8 mouse cellular contexts compared by ENCODE assay signal in genomic region chr4:82541894-82542510, GRCm38 (mm10).
DNase-seq lines count a peak whose midpoint lies in the region; ATAC-seq and TF ChIP-seq lines count a peak whose summit lies in the region.

No protein-coding gene starts in this region.

- no peak overlapping the region for H3K4me3 ChIP-seq in liver, embryonic 12.5 days
- no peak overlapping the region for H3K4me3 ChIP-seq in intestine, embryonic 16.5 days (ENCODE audit: low read length)
- no peak overlapping the region for H3K4me3 ChIP-seq in midbrain, embryonic 12.5 days
- H3K4me3 ChIP-seq in stomach, postnatal 0 days (ENCODE audit: low read depth, low read length) = no peak overlapping the region

- 24% methylated on average over 7 of the region's 7 CpGs for WGBS in liver, embryonic 12.5 days (ENCODE audit: insufficient replicate concordance)
- 32% methylated on average over 7 of the region's 7 CpGs for WGBS in intestine, embryonic 16.5 days
- 28% methylated on average over 7 of the region's 7 CpGs for WGBS in midbrain, embryonic 12.5 days
- WGBS in stomach, postnatal 0 days = 32% methylated on average over 7 of the region's 7 CpGs

- H3K4me1 ChIP-seq in liver, embryonic 12.5 days = peaks cover 5% of the 10 kb centered on the region; the same call in 1 of the 2 replicates
- H3K4me1 ChIP-seq in intestine, embryonic 16.5 days (ENCODE audit: control insufficient read depth, insufficient read depth, low read length) = peaks cover 12% of the 10 kb centered on the region
- H3K4me1 ChIP-seq in midbrain, embryonic 12.5 days = peaks cover 32% of the 10 kb centered on the region
- H3K4me1 ChIP-seq in stomach, postnatal 0 days (replicated peaks; ENCODE audit: control insufficient read depth, insufficient read depth) = no peaks in the 10 kb centered on the region; the same call in 1 of the 2 replicates

- peak; percentile 92 for TF ChIP-seq CTCF in stomach, postnatal 0 days (IDR thresholded peaks at IDR 0.05; ENCODE audit: low read depth)

- ATAC-seq in liver, embryonic 12.5 days = no peak
- ATAC-seq in common myeloid progenitor, adult 5-6 weeks (replicated peaks; ENCODE audit: low read depth, poor library complexity, severe bottlenecking) = peak; percentile 93
- ATAC-seq in intestine, embryonic 16.5 days = peak; percentile 90
- peak; percentile 73 for ATAC-seq in midbrain, embryonic 12.5 days (ENCODE audit: low FRiP score, low read depth)
- ATAC-seq in stomach, postnatal 0 days (ENCODE audit: low FRiP score, low TSS enrichment) = peak; percentile 88

- no peak overlapping the region for H3K4me2 ChIP-seq in liver, embryonic 12.5 days
- no peak overlapping the region for H3K4me2 ChIP-seq in intestine, embryonic 16.5 days (ENCODE audit: low read depth, low read length)
- no peak overlapping the region for H3K4me2 ChIP-seq in midbrain, embryonic 12.5 days (replicated peaks)
- no peak overlapping the region for H3K4me2 ChIP-seq in stomach, postnatal 0 days (replicated peaks; ENCODE audit: low read depth)

- H3K36me3 ChIP-seq in liver, embryonic 12.5 days = no peaks in the 10 kb centered on the region
- H3K36me3 ChIP-seq in intestine, embryonic 16.5 days (ENCODE audit: control insufficient read depth, insufficient read depth, low read length) = no peaks in the 10 kb centered on the region
- H3K36me3 ChIP-seq in midbrain, embryonic 12.5 days = no peaks in the 10 kb centered on the region
- H3K36me3 ChIP-seq in stomach, postnatal 0 days (ENCODE audit: control insufficient read depth, insufficient read depth, low read length) = no peaks in the 10 kb centered on the region

- no peak overlapping the region for H3K27ac ChIP-seq in liver, embryonic 12.5 days
- no peak overlapping the region for H3K27ac ChIP-seq in intestine, embryonic 16.5 days (ENCODE audit: low read length)
- no peak overlapping the region for H3K27ac ChIP-seq in midbrain, embryonic 12.5 days (replicated peaks)
- H3K27ac ChIP-seq in stomach, postnatal 0 days (replicated peaks) = no peak overlapping the region

- peaks cover 36% of the 10 kb centered on the region for H3K27me3 ChIP-seq in liver, embryonic 12.5 days (replicated peaks)
- H3K27me3 ChIP-seq in intestine, embryonic 16.5 days (replicated peaks; ENCODE audit: control insufficient read depth, insufficient read depth, low read length) = no peaks in the 10 kb centered on the region
- H3K27me3 ChIP-seq in midbrain, embryonic 12.5 days = peaks cover 47% of the 10 kb centered on the region
- H3K27me3 ChIP-seq in stomach, postnatal 0 days (ENCODE audit: control insufficient read depth, insufficient read depth, low read length) = no peaks in the 10 kb centered on the region

- intact Hi-C loops in gastrocnemius, postnatal 14 days (cut with DNase I; ENCODE audit: low total_unique reads) = loop anchor here (2.0 to 5.0 kb wide), 2 partner anchors 35 to 973 kb away; no protein-coding TSS in a partner anchor
- intact Hi-C loops in left cerebral cortex, postnatal 14 days (cut with DNase I) = loop anchor here (2.0 to 5.0 kb wide), 2 partner anchors 980 to 1043 kb away; no protein-coding TSS in a partner anchor

- H3K9ac ChIP-seq in liver, embryonic 12.5 days = no peak overlapping the region
- H3K9ac ChIP-seq in intestine, embryonic 16.5 days (ENCODE audit: low read depth, low read length) = no peak overlapping the region
- H3K9ac ChIP-seq in midbrain, embryonic 12.5 days (replicated peaks) = no peak overlapping the region
- no peak overlapping the region for H3K9ac ChIP-seq in stomach, postnatal 0 days (ENCODE audit: low read length)

- no peak for TF ChIP-seq EP300 in stomach, postnatal 0 days (optimal IDR thresholded peaks at IDR 0.05)

- no peaks in the 10 kb centered on the region for H3K9me3 ChIP-seq in liver, embryonic 12.5 days (replicated peaks)
- H3K9me3 ChIP-seq in intestine, embryonic 16.5 days (ENCODE audit: control insufficient read depth, low read length) = no peaks in the 10 kb centered on the region
- no peaks in the 10 kb centered on the region for H3K9me3 ChIP-seq in midbrain, embryonic 12.5 days
- H3K9me3 ChIP-seq in stomach, postnatal 0 days (ENCODE audit: control insufficient read depth, low read length) = no peaks in the 10 kb centered on the region

- DNase-seq in liver = peak; percentile 43
- DNase-seq in gastrocnemius, postnatal 14 days = peak; percentile 74
- peak; percentile 90 to 91 for DNase-seq in left cerebral cortex, postnatal 14 days (ENCODE audit: low spot score in 2 of 2)
- peak; percentile 70 for DNase-seq in stomach, postnatal 0 days (ENCODE audit: low spot score)
